Mouse (Mus musculus): ENCODE measurements around the gene Ryr3.
"Not testable (repeated sequence)": the region's sequence is repeated elsewhere in the genome, so short reads cannot be mapped to it uniquely, and the experiment has no call there.

Ryr3 gene

GRCm38 (mm10) chr2:113104609-113105008 lies 112.3 kb downstream of the Ryr3 start:
- no peak for DNase-seq (ENCODE audit: low spot score in 2 of 2)

GRCm38 (mm10) chr2:113095184-113095583 lies 121.7 kb downstream of the Ryr3 start:
- DNase-seq (ENCODE audit: low spot score in 2 of 2): no peak

- no peak for DNase-seq (ENCODE audit: low spot score in 2 of 2)
Observed at GRCm38 (mm10) chr2:113094088-113094487, 122.8 kb downstream of the Ryr3 start.

- DNase-seq (ENCODE audit: low spot score in 2 of 2): no peak
Observed at GRCm38 (mm10) chr2:113092756-113093155, 124.1 kb downstream of the Ryr3 start.

- DNase-seq (ENCODE audit: low spot score in 2 of 2): not testable (repeated sequence)
Observed at GRCm38 (mm10) chr2:113091316-113091715, 125.6 kb downstream of the Ryr3 start.

GRCm38 (mm10) chr2:113076396-113076795 lies 140.5 kb downstream of the Ryr3 start:
- no peak for DNase-seq (ENCODE audit: low spot score in 2 of 2)

- no peak for DNase-seq (ENCODE audit: low spot score in 2 of 2)
Observed at GRCm38 (mm10) chr2:113059367-113059766, 157.5 kb downstream of the Ryr3 start.

GRCm38 (mm10) chr2:113058914-113059313 lies 158.0 kb downstream of the Ryr3 start:
- no peak for DNase-seq (ENCODE audit: low spot score in 2 of 2)

GRCm38 (mm10) chr2:113058116-113058515 lies 158.8 kb downstream of the Ryr3 start:
- DNase-seq (ENCODE audit: low spot score in 2 of 2): no peak

GRCm38 (mm10) chr2:113055591-113055990 lies 161.3 kb downstream of the Ryr3 start:
- no peak for DNase-seq (ENCODE audit: low spot score in 2 of 2)

GRCm38 (mm10) chr2:113049831-113050230 lies 167.1 kb downstream of the Ryr3 start:
- DNase-seq (ENCODE audit: low spot score in 2 of 2): no peak

GRCm38 (mm10) chr2:113036550-113036949 lies 180.3 kb downstream of the Ryr3 start:
- DNase-seq (ENCODE audit: low spot score in 2 of 2): no peak

GRCm38 (mm10) chr2:113030689-113031088 lies 186.2 kb downstream of the Ryr3 start:
- DNase-seq (ENCODE audit: low spot score in 2 of 2): no peak

GRCm38 (mm10) chr2:113019896-113020295 lies 197.0 kb downstream of the Ryr3 start:
- no peak for DNase-seq (ENCODE audit: low spot score in 2 of 2)

GRCm38 (mm10) chr2:113018278-113018677 lies 198.6 kb downstream of the Ryr3 start:
- no peak for DNase-seq (ENCODE audit: low spot score in 2 of 2)

GRCm38 (mm10) chr2:113016236-113016635 lies 200.7 kb downstream of the Ryr3 start:
- DNase-seq (ENCODE audit: low spot score in 2 of 2): no peak

- DNase-seq (ENCODE audit: low spot score in 2 of 2): no peak
Observed at GRCm38 (mm10) chr2:113008961-113009740, 207.7 kb downstream of the Ryr3 start.

- no peak for DNase-seq (ENCODE audit: low spot score in 2 of 2)
Observed at GRCm38 (mm10) chr2:112998498-112998897, 218.4 kb downstream of the Ryr3 start.

- no peak for DNase-seq (ENCODE audit: low spot score in 2 of 2)
Observed at GRCm38 (mm10) chr2:112982908-112983510, 233.9 kb downstream of the Ryr3 start.

GRCm38 (mm10) chr2:112966807-112967625 lies 249.9 kb downstream of the Ryr3 start:
- DNase-seq (ENCODE audit: low spot score in 2 of 2): no peak

GRCm38 (mm10) chr2:112948931-112949330 lies 268.0 kb downstream of the Ryr3 start:
- no peak for DNase-seq (ENCODE audit: low spot score in 2 of 2)

- DNase-seq (ENCODE audit: low spot score in 2 of 2): no peak
Observed at GRCm38 (mm10) chr2:112931776-112932175, 285.1 kb downstream of the Ryr3 start.

Data from spleen, postnatal 36 days (tissue).